Mouse (Mus musculus) spleen, adult 18-20 months (tissue): ENCODE measurements around the gene Tesc.

Source experiments
- DNase-seq, 2 experiments: peaks; one replicate each; pipeline ENCODE4 v3.0.0; 2022; ENCODE audit warnings: mixed read lengths in 2 of 2

The Tesc gene

DNA sequence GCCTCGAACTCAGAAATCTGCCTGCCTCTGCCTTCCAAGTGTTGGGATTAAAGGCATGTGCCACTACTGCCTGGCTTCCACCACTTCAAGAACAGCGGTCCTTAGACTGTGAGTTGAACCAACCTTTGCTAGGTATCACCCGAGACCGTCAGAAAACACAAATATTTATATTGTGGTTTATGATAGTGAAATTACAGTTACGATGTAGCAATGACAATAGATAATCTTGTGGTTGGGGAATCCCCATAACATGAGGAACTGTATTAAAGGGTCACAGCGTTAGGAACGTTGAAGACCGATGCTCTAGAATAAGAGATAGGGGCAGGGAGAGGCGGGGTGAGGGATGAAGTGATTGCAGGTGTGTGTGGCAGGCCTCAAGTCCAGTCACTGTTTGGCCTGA is 17.8 kb downstream of the Tesc start:
- no peak for DNase-seq

DNA sequence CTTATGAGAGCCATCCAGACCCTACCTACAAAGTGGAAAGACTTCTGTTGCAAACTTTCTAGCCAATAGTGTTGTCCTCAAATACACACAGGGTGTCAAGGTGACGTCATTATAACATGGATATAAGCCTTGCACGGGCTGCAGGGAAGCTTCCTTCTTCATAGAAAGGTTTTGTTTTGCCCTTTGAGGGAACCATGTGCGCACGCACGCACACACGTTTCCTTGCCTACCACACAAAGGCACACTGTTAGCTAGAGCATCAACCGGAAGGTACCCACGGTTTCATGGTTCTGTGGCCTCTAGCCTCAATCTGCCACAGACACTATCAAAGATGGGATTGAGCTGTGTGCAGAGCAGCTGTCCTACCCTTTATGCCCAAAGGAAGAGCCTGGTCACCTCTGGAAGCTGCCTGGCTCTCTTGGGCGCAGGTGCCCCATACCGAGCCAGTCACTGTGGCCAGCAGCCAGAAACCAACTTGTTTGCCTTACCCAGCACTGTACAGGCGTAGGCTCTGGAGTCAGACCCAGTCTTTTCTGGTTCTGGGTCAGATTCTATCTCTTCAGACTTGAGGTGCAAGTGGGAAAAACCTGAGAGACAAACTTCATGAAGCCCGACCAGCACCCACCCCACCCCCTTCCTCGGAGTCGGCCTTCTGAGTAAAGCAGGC is 19.7 kb downstream of the Tesc start:
- DNase-seq, result no peak

DNA sequence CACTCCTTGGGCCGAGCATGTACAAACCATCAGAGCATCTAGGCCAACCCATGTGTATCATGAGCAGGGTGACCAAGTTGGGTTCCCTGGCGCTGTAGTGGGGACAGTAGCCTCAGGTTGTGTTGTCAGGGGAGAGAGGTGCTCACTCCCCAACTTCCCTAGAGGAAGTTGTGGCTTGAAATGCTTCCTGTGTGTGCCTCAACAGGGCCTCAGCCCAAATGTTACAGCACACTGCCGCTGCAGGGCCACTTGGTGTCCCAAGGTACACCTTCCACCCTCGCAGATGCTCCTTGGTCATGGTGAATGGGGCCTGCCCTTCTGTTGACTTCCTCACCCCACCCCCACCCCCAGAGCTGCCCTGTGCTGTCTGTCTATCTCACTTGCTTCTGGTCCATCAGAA is 20.9 kb downstream of the Tesc start:
- DNase-seq, result no peak

DNA sequence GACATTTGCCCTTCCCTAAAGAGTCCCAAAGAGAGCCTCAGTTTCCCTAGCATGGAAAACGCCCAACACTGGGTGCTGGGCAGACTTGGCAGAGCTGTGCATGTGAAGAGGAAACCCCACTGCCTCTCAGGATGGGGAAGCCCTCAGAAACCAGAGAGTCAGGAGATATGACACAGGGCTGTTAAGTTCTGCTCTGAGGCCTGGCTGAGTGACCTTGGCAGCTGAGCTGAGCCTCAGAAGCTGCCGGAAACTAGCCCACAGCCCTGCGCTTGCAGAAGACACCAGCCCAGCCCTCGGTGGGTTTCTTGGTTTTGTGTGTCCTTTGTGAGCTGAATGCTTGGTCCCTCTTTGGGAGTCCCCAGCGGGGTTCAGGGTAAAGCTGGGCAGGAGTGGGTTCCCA is 21.4 kb downstream of the Tesc start:
- DNase-seq, result no peak

DNA sequence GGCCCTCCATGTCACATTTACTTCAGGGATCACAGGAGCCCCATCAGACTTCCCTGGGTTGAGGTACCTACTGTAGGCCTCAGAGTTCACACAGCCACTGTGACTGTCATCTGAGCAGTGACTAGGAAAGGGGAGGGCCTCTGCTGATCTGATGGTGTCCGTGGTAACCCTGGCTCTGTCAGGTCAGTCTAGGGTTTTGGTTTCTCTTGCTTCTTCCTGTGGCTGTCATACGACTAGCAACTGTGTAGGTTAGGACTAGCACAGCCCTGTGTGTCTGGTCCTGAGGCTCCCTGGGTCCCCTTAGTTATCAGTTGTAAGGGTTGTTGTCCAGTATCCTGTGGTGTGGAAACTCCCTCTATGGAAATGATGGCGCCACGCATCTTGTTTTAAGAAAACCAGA is 23.2 kb downstream of the Tesc start:
- no peak for DNase-seq

DNA sequence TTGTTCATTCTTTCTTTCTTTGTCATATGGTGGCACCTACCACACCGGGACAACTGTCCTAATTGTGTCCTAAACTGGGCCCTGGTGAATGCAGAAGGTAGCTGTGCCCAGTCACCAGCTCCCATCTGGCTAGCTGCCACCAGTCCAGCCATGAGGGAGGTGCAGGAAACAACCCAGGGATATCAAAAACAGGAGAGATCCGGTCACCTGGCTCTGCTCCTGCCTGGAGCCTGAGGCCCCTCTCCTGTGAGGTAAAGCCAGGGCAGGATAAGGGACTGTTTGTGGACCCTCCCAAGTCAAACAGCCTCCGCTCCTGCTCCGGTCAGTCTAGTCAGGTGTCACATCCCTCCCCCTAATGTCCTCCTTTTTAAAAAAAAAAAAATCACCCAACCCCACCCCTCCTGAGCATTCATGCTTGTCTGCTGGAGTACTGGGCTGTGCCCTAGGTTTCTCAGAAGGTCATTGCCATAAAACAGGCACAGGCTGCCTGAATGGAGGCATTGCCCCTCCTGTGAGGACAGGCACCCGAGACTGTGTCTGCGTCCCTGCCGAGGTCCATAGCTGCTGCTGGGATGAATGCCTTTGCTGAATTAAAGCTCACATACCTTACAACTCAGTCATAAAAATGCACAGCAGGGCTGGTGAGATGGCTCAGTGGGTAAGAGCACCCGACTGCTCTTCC is 24.6 kb downstream of the Tesc start:
- no peak for DNase-seq

DNA sequence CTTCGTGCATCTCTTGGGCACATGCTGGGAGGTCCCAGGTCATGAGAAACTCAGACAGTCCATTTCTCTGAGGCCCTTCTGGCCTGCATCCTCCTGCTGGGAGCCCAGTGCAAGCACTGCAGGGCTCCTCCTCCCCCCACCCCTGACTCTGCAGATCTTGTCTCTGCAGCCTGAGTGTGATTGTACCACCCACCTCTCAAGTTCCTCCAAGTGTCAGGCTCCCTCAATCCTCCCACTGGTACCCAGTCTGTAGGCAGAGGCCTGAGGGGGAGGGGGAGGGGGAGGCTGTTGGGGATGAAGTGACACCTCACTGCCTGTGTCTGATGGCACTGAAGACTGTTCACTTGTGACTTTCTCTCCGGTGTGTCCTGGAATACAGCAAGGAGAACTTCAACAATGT is 25.7 kb downstream of the Tesc start:
- no peak for DNase-seq

DNA sequence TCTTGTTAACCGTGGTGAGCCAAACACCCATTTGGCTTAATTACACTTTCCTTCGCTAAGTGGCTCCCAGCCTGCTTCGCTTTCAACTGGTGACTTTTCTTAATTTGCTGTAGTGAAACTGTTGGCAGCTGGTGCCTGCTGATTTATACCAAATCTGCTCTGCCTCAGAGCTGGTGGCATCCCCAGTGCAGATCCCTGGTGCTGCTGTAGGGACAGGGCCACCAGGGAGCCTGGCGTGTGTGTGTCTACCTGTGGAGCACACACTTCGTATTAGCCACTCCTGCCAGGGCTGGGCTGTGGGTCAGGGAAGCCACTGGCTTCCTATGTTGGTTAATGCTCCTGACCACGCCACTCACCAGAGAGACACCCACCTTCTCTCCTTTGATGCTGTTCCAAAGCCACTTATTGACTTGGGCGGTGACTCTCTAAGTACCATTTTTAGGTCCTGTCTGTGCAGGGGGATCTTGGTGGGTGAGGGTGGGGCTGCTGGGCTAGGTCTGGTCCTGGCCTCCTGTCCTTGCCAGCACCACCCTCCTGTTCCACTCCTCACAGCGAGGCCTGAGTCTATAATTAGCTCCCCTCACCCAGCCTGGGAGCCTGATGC is 30.1 kb downstream of the Tesc start:
- DNase-seq, result no peak

DNA sequence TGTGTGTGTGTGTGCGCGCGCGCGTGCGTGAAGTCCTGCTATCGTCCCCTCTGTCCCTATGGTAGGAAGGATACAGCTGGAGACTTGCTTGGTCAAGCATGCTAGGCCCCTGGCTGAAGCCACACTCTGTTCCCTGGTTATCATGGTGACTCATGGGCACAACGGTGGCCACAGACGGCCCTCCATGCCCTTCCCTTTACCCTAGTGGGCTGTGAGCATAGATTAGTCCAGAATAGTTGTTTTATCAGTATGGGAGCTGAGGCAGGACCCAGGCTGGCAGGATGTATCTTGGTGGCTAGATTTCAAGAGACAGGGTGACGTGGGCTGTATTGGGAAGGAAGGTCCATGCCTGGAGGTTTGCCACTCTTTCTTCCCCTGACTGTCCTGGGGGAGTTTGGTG is 31.3 kb downstream of the Tesc start:
- no peak for DNase-seq

DNA sequence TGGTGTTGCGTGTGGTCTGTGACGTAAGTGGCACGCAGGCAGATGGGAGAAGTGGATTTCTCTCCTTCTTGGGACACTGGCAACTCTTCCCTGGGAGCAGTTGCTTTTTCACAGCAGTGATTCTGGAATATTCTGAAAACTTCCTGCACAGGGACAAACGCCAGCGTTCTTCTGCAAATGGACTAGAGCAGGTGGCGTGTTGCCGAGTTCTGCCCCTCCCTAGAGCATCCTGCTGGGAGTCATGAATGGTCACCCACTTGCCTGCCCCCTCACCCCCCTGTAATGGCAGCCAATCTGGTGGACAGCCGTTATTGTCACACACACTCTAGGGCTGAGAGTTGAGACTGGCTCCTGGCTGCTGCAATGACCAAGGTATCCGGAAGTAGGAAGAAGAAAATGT is 32.1 kb downstream of the Tesc start:
- no peak for DNase-seq

DNA sequence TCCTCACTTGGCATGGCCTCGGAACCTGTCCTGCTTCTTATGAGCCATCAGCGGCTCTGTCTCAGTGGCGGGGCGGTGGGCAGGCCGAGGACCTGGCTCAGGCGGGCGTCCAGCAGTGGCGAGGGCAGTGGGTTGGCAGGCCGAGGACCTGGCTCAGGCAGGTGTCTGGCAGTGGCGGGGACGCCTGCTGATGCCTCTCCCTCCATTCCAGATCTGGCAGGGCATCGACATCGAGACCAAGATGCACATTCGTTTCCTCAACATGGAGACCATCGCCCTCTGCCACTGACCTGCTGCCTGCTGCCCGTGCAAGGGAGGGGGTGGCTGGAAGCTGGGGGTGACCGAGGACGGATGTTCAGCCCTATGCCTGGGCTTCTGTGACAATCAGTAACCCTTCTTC is 33.8 kb downstream of the Tesc start:
- no peak for DNase-seq

DNA sequence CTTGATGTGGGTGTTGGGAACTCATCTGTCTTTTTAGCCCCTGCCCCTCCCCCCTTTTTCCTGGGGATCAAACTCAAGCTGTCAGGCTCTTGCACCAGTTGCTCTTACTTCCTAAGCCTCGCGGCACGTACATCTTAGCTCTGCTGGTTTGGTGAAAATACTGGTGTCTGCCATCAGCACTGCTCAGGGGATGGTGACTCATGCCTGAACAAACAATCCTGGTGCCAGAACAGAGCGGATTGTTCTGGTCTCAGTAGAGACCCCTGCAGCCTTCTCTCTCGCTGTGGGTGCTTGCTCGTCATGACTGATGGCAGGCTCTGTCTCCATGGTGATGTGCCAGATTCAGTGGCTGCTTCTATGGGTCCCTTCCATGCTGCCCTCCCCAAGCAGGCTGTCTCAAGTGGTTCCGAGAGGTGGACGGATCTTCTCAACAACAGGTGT is 35.7 kb downstream of the Tesc start:
- DNase-seq, result no peak

DNA sequence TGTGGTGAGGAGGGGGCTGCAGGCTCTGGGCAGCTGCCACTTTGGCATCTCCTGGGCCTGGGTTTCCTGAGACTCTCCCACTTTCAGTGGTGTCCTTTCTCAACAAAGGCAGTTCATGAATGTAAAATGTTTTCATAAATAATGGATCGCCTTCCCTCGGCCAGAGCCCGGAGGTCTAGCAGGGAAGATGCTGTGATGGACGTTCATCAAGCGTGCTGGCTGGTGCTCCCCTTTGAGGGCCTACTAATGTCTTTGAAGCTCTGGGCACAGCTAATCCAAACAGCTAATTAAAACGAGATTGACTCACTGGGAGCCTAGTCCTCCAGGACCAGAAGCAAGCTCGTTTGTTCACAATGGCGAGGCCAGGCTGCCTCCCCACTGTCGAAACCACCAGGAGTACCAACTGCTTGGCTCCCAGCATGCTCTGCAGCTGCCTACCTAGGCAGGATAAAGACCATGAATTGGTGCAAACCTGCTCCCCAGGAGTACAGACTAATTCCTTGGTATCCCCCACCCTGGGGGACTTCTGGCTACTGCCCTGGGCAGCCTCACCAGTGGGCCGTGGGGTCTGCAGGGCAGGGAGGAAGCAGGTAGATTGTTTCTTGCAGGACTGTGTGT is 36.9 kb downstream of the Tesc start:
- no peak for DNase-seq

DNA sequence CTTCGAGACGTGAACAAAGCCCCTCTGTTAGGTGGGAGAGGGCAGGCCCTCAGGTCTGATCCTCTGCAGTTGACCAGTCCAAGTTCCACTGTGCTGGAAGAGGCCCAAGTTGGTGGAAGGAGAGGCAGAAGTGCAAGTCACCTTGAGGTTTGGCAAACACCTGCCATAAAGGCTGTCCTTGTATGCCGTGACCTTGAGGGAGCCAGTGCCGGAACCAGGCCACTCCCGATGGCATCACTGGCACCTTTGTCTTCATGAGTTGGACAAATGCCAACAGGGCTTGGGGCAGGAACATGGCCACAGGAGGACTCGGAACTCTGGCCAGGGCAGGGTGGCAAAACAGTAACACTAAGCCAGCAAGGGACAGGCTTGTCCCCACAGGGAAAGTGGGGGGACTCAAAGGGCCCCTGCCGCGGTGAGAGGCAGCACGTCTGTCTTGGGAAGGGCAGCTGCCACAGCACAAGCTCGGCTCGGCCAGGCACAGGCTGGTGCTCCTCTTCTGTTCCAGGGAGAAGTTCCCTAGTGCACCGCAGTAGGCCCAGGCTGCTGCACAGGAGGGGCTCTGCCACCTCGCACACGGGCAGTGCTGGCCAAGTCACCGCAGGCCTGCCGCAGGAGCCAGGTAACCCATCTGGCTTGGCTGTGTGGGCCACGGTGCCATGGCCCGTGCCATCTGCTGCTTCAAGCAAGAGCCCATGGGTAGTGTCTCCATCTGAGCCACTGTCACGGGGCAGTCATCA is 38.1 kb downstream of the Tesc start:
- no peak for DNase-seq

DNA sequence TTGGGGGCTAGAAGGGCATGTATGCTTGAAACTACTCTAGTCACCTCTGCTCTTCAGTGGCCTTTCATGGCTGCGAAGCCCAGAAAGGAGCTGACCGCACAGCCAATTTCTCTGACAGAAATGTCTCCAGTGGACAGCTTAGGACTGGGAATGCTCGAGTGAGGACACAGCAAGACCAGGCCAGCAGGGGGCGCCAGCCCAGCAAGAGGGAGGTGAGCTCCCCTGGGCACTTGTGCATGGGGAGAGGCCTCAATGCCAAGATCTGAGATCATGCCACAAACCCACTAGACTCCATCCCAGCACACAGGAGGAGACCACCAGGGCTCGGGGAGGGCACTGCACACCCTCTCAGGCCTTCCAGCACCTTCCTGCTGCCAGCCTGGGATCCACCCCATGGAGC is 39.3 kb downstream of the Tesc start:
- peak in 1 of 2 experiments; percentile 65 for DNase-seq

DNA sequence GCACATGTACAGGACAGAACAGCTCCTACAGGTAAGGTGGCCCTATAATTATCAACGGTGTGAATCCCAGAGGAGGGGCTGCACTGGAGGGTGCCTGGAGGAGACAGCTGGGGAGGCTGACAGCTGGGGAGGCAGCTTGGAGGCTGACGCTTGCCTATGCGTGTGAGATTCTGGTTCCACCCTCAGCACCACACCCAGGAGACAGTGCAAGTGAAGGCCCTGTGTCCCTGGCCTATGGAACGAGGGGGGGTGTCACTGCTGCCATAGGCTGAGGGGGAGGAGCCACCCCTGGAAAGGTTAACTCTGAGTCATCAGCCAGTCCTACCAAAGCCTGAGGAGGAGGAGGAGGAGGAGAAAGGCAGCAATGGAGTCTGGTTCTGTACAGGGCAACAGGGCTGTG is 40.0 kb downstream of the Tesc start:
- no peak for DNase-seq

DNA sequence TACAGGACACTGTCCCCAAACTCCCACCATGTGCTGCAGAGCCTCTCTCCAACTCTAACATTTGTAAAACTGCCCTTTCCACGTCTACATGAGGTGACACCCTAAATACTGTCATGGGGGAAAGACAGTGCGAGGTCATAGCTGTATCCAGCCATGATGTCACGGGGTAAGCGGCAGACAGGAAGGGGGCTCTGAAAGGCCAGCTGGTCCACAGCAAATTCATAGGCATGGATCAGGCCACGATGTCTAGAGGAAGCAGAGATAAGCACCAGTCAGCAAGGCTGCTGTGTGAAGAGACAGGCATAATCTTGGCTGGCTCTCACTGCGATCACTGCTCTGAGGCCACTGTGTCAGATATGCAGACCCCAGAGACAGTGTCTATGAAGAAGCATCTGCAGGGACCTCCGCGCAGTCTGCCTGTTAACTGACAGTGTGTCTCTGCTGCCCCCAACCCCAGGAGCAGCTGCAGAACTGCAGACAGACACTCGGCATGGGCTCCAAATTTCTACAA is 40.5 kb downstream of the Tesc start:
- no peak for DNase-seq

DNA sequence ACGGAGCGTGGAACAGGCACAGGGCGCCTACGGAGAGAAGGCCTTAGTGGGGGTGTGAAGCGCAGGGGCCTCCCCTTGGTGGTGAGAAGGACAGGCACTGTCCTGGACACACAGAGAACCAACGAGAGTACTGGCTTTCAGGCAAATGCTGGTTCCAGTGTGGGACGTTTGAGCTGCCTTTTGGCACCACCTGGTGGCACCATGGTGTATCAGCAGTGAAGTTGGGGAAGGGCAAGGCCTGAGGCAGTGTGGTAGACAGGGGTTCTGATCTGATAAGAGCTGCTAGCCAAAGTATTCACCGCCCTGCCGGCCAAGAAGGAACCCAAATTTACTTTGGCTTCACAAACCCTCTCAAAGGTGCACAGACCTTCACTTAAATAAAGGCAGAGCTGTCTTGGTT is 41.8 kb downstream of the Tesc start:
- DNase-seq, result peak; percentile 35 to 57

DNA sequence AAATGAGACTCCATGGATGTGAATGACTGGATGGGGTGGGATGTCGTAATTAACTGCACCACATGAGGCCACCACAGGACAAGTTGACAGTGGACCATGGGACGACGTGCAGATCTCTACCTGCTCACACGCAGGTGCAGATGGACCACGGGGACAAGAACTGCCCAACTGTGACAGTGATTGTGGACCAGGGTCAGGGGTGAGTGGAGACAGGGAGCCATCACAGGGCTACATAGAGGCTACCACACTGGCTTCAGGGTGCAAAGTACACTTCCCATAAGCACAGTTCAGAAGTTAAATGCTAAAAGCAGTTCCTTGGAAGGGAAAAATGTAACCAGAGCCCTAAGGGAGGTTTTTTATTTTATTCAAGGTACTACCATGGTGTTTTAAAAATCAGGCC is 44.2 kb downstream of the Tesc start:
- no peak for DNase-seq

DNA sequence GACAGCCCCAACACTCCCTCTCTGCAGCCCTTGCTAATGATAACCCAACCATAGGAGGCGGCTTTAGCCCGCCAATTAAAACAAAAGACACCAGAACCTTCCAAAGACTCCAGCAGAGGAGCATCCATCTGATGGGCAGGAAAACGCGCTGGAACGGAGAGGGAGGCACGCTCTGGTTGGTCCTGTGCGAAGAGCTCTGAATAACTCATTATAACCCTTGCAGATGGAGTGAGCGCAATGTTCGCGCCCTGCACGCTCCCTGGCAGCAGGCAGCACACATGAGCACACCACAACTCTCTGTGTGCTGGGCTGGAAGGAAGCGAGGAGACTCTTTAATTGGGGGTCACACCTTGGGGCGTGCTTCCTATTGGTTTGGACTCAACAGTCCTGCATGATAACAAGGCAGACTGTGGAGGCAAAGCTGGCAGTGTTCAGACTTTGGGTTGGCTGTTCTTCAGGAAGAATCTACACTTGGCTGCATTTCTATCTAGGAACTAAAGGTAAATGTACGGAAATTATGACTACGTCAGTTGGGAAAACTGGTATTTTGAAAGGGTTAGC is 45.8 kb downstream of the Tesc start:
- no peak for DNase-seq

DNA sequence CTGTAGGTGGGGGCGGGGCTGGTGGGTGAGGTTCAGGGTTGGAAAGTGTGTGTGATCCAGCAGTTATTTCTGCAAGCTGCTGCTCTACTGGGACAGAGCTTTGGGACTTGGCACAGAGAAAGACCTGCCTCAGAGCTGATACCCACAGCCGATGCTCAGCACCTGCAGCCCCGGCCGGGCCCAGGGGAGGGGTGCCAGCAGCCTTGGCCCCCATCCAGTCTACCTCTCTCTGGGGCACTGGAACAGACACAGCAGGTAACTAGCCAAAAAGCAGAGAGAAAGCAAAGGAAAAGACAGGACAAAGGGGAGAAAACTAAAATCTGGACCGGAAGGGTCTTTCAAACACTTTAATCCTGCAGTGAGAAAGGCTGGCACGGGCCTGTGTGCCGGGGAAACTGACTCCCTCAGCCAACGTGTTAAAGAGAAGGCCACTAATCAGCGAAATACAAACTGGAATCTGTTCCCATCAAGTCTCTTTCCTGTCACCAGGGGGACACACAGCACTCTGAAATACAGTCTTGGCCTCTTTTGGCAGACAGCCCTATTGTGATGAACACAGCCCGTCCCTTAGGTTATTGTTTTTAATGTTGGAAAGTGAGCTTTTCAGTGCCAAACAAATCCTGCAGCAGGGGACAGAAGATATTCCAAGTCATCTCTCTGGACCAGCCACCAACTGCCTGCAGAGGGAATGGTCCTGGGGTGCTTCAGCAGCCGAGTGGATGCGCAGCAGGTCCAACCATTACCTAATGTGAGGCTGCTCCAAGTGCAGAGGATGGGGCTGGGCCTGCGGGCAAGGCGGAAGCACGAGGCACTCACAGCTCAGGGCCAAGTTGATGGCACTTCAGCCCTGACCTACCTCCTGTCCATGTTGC is 49.4 kb downstream of the Tesc start:
- DNase-seq, result no peak

DNA sequence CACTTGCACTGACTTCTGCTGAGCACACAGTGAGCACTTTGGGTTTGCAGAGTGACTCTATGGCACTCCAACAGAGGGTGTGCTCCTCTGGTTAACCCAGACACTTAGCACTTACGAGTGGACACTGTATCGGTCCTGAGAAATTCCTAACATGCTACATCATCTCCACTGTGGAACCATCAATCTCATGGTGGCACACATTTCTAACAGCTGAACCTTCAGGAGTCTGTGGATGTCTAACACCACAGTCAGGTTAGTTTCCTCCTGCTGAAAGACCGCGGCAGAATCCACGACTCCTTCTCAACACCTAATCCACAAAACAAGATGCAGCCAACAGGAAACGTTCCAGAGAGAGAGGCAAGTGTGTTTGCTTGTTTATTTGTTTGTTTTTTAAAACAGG is 51.0 kb downstream of the Tesc start:
- no peak for DNase-seq
